Mouse (Mus musculus) layer of hippocampus, adult 2 months (tissue): ENCODE measurements around the gene AB124611. TPM values are rescaled to one million over a fixed set of nuclear protein-coding genes. Genes with fewer than 3 reads are reported as not detected.
"Not testable (repeated sequence)": the region's sequence is repeated elsewhere in the genome, so short reads cannot be mapped to it uniquely, and the experiment has no call there.

ENCODE experiments used
- DNase-seq, 2 experiments: peaks; one replicate each; pipeline ENCODE4 v3.0.0; 2022; ENCODE audit warnings: low spot score in 2 of 2
- H3K27ac ChIP-seq: fragments of 200-600 bp; 2 replicates; pipeline ENCODE4 v1.8.1; 2022
- H3K4me3 ChIP-seq: fragments of 200-600 bp; 2 replicates; pipeline ENCODE4 v1.8.1; 2022; ENCODE audit warnings: mild to moderate bottlenecking
- CTCF ChIP-seq: fragments of 200-600 bp; conservative IDR thresholded peaks from 2 replicates; pipeline ENCODE4 v1.8.1; 2022; ENCODE audit warnings: antibody characterized with exemption, mild to moderate bottlenecking, moderate library complexity
- total RNA-seq, 2 experiments: library from RNA; stranded (reverse); gene quantifications; 2 replicates each; pipeline ENCODE4 v1.2.3; 2021

The AB124611 gene
- total RNA-seq, 2 experiments from 2014 or later = 0.27 to 0.44 TPM

GRCm38 (mm10) chr9:21507753-21508430, 18.1 kb upstream of the AB124611 start:
- H3K4me3 ChIP-seq = no peak overlapping the region
- H3K27ac ChIP-seq = no peak overlapping the region
- DNase-seq = no peak
- no peak for TF ChIP-seq CTCF

- no peak for DNase-seq
- H3K27ac ChIP-seq = peak overlapping the region; percentile 98
- H3K4me3 ChIP-seq = peak overlapping the region; percentile 71
- no peak for TF ChIP-seq CTCF
Observed at GRCm38 (mm10) chr9:21508871-21509404, 17.0 kb upstream of the AB124611 start.

GRCm38 (mm10) chr9:21509772-21510688, 15.9 kb upstream of the AB124611 start, which contains the start of gene Tmed1:
TSS of gene Tmed1 (minus strand) at chr9:21510252.
- Histone ChIP-seq H3K27ac (peak within 1 kb of the TSS; percentile 98), H3K4me3 (peak within 1 kb of the TSS; percentile 71)
- DNase-seq = peak; percentile 91 to 95
- no peak for TF ChIP-seq CTCF

GRCm38 (mm10) chr9:21510689-21511015, 15.3 kb upstream of the AB124611 start:
- peak overlapping the region; percentile 71 for H3K4me3 ChIP-seq
- no peak for TF ChIP-seq CTCF
- peak overlapping the region; percentile 98 for H3K27ac ChIP-seq
- no peak for DNase-seq

GRCm38 (mm10) chr9:21511052-21511451, 14.9 kb upstream of the AB124611 start:
- H3K27ac ChIP-seq = peak overlapping the region; percentile 98
- peak overlapping the region; percentile 71 for H3K4me3 ChIP-seq

GRCm38 (mm10) chr9:21513466-21513865, 12.5 kb upstream of the AB124611 start:
- H3K4me3 ChIP-seq = no peak overlapping the region
- no peak for TF ChIP-seq CTCF
- no peak overlapping the region for H3K27ac ChIP-seq
- DNase-seq = no peak

More at GRCm38 (mm10) chr9:21511052-21511451, 14.9 kb upstream of the AB124611 start:
- DNase-seq = no peak
- TF ChIP-seq CTCF = no peak

- no peak for DNase-seq
- Histone ChIP-seq H3K4me3 (no peak overlapping the region), H3K27ac (no peak overlapping the region)
- TF ChIP-seq CTCF = no peak
Observed at GRCm38 (mm10) chr9:21517947-21518495, 8.0 kb upstream of the AB124611 start.

GRCm38 (mm10) chr9:21518690-21519089, 7.3 kb upstream of the AB124611 start:
- peak; percentile 14; the same call in 1 of the 2 replicates for TF ChIP-seq CTCF
- DNase-seq, H3K27ac ChIP-seq, H3K4me3 ChIP-seq: not testable (repeated sequence)

- DNase-seq = no peak
- no peak for TF ChIP-seq CTCF
- H3K4me3 ChIP-seq = no peak overlapping the region
- no peak overlapping the region for H3K27ac ChIP-seq
Observed at GRCm38 (mm10) chr9:21525142-21525936, 637 bp upstream of the AB124611 start.

- Histone ChIP-seq H3K27ac (no peak overlapping the region), H3K4me3 (no peak overlapping the region)
- TF ChIP-seq CTCF = no peak
- DNase-seq = no peak
Observed at GRCm38 (mm10) chr9:21526634-21526944, 613 bp downstream of the AB124611 start.

- no peak overlapping the region for H3K27ac ChIP-seq
- TF ChIP-seq CTCF = no peak
- no peak overlapping the region for H3K4me3 ChIP-seq
- no peak for DNase-seq
Observed at GRCm38 (mm10) chr9:21527100-21527801, 1.3 kb downstream of the AB124611 start.

- no peak for TF ChIP-seq CTCF
- DNase-seq = no peak
- no peak overlapping the region for H3K4me3 ChIP-seq
- no peak overlapping the region for H3K27ac ChIP-seq
Observed at GRCm38 (mm10) chr9:21527917-21528324, 1.9 kb downstream of the AB124611 start.
